Mouse (Mus musculus): ENCODE measurements around the gene Rc3h1. TPM values are rescaled to one million over a fixed set of nuclear protein-coding genes. Genes with fewer than 3 reads are reported as not detected.

Rc3h1 gene
- 4.3 and 4.8 TPM in 2 replicates for polyA plus RNA-seq (2015; fragmentation: Nextera tagmentation; extraction: Ambion mirVana)

DNA sequence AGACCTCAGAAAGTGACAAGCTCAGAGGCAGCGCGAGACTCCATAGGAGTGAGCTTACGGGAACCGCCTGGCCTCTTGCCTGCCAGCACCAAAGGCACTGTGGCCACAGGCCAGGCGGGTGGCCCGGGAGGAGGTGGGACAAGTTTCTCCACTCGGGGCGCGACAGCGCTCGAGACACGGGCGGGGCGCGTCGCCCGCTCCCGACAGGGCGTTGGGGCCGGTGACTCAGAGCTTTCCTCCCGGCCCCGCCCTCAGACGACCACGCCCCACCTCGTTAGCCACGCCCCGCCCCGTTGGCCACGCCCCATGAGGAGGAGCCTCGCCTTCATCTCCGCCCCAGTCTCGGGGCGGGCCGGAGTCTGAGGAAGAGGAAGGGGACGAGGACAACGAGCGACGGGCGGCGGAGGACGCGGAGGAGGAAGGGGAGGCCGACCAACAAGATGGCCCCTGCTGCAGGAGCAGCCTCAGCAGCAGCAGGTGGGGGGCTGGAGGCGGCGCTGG is at the start of gene Rc3h1:
Rc3h1 (plus strand) TSS at position 362 of the 501 bp plus-strand sequence.

DNA sequence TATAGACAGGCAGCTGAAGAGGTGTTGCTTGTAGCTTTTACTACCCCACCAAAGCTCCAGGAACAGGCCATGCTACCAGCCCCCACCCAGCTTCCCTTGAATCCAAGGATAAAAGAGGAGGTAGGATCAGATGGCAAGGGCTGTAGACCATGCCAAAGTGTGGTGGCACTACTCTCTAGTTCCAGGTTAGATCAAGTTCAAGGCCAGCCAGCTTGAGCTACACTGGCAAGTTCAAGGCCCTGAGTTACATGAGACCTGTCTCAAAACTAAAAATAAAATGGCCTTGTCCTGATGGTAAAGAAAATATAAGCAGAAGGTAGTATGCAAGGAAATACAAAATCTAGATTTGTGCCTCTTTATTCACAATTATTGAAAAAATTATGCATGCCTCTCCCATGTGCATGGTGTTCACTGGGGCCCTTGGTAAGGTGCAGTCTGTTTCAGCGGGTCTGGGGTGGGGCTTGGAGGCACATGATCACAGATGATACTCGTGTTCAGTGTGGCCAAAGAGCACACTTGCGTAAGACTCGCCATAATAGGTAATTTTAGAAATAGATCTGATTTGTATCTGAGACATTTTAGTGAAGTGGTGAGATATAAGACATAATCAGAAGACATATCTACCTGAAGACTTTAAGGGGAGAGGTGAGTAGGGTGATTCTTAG is 72.0 kb downstream of the Rc3h1 start, which contains the start of gene Serpinc1:
Serpinc1 (plus strand) TSS at position 515 of the 665 bp plus-strand sequence.

Other genes with a start within 250 kb of the Rc3h1 start
- gene Rabgap1l, start 113.2 kb upstream of the Rc3h1 start, polyA plus RNA-seq (2015; fragmentation: Nextera tagmentation; extraction: Ambion mirVana), result 10.9 and 11.1 TPM in 2 replicates
- 51.1 and 80.0 TPM in 2 replicates for gene Serpinc1, start 72.2 kb downstream of the Rc3h1 start, polyA plus RNA-seq (2015; fragmentation: Nextera tagmentation; extraction: Ambion mirVana)
- 4.7 and 5.9 TPM in 2 replicates for gene Zbtb37, start 128.4 kb downstream of the Rc3h1 start, polyA plus RNA-seq (2015; fragmentation: Nextera tagmentation; extraction: Ambion mirVana)
- gene Dars2, start 164.2 kb downstream of the Rc3h1 start, polyA plus RNA-seq (2015; fragmentation: Nextera tagmentation; extraction: Ambion mirVana), result 21.3 and 35.2 TPM in 2 replicates
- gene Cenpl, start 164.3 kb downstream of the Rc3h1 start, polyA plus RNA-seq (2015; fragmentation: Nextera tagmentation; extraction: Ambion mirVana), result 12.2 and 12.8 TPM in 2 replicates
- 8.7 and 10.3 TPM in 2 replicates for gene Klhl20, start 225.1 kb downstream of the Rc3h1 start, polyA plus RNA-seq (2015; fragmentation: Nextera tagmentation; extraction: Ambion mirVana)
- 2.5 and 3.6 TPM in 2 replicates for gene Ankrd45, start 236.3 kb downstream of the Rc3h1 start, polyA plus RNA-seq (2015; fragmentation: Nextera tagmentation; extraction: Ambion mirVana)

Data from adrenal gland, postnatal 0 days (tissue).